Mouse (Mus musculus): Measurements from ENCODE around the gene Ap1m1.
A peak's percentile ranks its signal among the peaks of the same experiment; 100 is the strongest.

The Ap1m1 gene

DNA sequence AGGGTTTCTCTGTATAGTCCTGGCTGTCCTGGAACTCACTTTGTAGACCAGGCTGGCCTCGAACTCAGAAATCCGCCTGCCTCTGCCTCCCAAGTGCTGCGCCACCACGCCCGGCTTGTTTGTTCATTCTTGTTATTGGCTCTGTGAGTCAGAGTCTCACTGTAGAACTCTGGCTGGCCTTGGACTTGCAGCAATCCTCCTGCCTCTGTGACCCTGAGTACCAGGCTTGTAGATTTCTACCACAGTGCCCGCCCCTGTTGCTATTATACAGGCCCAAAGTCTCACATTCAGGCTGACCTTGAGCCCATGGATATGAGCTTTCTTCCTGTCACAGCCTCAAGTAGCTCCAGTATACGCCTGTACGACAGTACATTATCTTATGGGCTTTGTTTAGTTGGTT, 56.7 kb downstream of the Ap1m1 start:
- DNase-seq = no peak

DNA sequence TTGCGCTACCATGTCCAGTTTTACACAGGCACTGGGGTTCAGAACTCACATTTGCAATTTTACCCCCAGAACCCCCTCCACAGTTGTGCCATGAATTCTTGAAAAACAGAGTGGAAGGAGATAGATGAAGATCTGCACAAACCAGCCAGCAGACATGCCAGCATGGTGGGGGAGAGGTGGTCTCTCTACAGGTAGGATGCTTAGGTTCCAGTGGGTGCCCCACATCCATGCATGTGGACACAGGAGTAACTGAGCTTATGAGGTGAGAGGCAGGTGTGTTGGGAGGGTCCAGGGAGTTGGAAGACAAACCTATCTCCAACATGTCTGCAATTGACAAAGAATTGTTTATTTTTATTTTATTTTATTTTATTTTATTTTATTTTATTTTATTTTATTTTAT, 59.1 kb downstream of the Ap1m1 start:
- no peak for DNase-seq

DNA sequence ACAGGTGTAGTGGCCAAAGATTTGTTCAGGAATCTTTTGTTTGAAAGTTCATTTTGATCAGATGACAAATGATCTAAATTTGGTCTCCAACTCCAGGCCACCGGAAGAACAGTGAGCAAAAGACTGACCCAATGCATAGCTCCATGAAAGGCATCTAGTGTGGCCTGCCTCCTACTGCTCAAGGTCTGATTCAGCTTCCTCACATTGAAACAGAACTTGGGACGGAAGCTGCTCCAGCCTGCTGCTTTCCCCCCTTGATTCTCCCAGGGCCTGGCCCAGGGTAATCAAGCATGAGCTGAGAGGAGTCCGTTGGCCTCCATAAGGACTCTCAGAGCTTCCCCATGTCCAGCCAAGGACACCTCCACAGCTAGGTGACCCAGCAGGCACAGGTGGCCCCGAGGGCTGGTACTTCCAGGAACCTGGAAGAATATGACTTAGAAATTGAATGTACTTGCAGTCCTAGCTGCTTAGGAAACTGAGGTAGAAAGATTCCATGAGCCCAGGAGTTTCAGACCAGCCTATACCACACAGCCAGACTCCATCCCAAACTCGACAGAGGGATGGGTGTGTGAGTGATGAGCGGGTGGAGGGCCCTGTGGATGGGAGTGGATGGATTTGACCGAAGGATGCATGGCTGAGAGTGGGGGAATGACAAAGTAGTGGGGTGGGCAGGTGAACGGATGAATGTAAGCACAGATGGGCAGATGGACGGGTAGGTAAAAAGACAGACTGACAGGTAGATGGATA, 61.0 kb downstream of the Ap1m1 start:
- DNase-seq = no peak

DNA sequence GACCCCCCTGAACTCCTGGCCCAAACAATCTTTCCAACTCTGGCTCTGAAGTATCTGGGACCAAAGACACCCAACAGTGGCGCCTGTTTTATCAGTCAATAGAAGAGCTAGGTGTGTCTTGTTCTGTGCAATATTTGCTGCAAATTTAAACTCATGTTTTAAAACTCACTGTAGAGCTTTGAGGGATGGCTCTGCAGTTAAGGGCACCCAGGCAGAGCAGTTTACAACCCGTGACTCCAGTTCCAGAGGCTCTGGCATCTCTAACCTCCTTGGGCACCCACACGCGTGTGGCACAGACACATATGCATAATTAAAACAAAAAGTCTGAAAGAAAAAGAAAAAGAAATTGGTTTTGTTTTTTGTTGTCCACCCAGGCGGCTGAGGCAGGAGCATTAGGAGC, 61.7 kb downstream of the Ap1m1 start:
- DNase-seq = no peak

DNA sequence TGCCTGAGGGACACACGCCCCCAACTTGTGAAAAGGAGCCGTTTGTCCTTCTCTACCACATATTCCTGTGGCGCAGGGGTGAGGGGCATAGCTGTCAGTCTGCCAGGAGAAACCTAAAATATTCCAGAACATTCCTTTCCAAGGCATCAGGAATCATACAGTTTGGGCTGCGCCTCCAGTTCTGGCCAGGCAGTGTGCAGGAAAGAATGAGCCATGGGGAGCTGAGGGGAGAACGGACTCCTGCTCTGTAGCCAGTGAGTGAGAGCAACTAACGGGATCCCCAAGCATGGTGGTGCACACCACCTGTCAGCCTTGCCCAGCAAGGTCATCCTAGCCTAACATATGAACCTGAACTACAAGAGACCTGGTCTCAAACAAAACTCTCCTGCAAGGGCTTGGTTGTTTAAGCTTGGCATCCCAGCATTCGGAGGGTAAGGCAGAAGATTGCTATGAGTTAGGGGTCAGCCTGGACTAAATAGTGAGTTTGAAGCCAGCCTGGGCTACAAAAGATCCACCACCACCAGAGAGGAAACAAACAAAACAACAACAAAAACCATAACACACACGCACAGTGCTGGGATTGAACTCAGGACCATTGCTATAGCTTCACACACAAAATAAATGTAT, 63.3 kb downstream of the Ap1m1 start:
- no peak for DNase-seq

DNA sequence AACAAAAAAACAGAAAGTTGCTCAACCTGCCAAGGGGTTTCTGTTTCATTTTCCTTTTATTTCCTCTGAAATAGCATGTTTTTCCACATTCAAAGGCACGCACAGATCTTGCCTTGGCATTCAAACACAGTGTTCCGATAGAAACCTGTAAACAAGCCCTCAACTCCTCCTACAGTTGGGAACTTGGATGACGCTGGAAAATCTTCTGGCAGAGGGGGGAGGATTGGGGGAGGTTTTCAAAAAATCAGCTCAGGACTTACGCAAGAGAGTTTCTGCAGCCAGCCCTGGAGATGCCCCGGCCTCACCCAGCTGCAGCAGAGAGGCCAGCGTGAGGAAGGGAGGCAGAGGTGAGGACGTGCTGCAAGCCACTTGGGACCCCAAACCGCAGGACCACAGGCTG, 63.8 kb downstream of the Ap1m1 start:
- peak; percentile 68 for DNase-seq

DNA sequence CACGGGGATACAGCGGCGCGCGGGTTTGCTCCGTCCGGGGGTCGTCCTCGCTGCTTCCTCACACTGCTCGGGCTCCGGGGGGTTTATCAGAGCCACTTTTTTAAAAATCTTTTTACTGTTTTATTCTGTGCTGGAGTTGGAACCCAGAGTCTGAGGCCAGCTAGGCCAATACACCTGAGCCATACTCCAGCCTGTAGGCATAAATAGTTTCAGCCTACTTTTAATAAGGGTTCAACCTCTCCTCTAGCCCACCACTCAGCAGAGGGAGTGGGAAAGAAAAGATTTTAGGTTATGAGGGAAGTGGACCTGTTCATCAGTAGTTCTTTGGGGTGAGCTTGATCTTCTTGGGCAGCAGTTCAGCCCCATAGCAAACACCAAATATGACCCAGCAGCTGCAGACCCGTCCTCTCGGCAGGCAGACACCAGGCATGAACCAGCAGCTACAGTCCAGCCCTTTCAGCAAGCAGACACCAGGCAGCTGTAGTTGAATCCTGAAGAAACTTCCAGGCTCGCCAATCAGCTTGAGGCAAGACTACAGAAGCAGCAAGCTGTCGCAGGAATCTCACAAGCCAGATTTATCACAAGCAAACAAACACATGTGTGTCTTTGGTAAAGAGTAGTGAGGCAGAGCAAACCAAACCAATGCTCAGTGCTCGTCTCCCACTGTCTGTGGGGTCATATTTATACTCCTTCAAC, 65.5 kb downstream of the Ap1m1 start, which contains the start of gene Gm10282:
Gene Gm10282, minus strand, starts transcription at position 51 of the 696 bp plus-strand sequence.
- no peak for DNase-seq

DNA sequence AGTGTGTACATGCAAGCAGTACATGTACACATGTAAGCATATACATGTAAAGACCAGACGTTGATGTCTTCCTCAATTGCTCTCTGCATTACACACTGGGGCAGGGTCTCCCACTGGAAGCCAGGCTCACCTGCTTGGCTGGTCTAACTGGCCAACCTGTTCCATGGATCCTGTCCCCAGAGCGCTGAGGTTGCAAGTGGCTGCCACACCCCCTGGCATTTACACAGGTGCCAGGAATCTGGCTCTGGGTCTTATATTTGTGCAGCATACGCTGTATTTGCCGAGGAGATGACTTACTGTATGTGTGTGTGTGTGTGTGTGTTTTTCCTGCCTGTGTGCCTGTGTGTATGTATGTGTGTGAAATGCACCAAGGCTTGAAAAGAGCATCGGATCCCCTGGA, 67.1 kb downstream of the Ap1m1 start:
- DNase-seq = no peak
